Mouse (Mus musculus): ENCODE results near the gene Rasgrp3. TPM values are rescaled to one million over a fixed set of nuclear protein-coding genes. Genes with fewer than 3 reads are reported as not detected.

Rasgrp3 gene
- polyA plus RNA-seq, 1 experiment from 2014 or later, result 2.9 TPM

GRCm38 (mm10) chr17:75506097-75506675, 70.5 kb downstream of the Rasgrp3 start:
- no peak for DNase-seq
- ATAC-seq (ENCODE audit: low read depth), result no peak
- Histone ChIP-seq H3K4me2 (no peak overlapping the region), H3K4me1 (replicated peaks) (no peaks in the 10 kb centered on the region), H3K4me3 (replicated peaks) (no peak overlapping the region), H3K27me3 (no peaks in the 10 kb centered on the region), H3K9ac (no peak overlapping the region), H3K9me3 (replicated peaks) (no peaks in the 10 kb centered on the region), H3K27ac (no peak overlapping the region), H3K36me3 (no peaks in the 10 kb centered on the region)
- WGBS (ENCODE audit: insufficient replicate concordance), result 74% methylated on average over 10 of the region's 10 CpGs

DNA sequence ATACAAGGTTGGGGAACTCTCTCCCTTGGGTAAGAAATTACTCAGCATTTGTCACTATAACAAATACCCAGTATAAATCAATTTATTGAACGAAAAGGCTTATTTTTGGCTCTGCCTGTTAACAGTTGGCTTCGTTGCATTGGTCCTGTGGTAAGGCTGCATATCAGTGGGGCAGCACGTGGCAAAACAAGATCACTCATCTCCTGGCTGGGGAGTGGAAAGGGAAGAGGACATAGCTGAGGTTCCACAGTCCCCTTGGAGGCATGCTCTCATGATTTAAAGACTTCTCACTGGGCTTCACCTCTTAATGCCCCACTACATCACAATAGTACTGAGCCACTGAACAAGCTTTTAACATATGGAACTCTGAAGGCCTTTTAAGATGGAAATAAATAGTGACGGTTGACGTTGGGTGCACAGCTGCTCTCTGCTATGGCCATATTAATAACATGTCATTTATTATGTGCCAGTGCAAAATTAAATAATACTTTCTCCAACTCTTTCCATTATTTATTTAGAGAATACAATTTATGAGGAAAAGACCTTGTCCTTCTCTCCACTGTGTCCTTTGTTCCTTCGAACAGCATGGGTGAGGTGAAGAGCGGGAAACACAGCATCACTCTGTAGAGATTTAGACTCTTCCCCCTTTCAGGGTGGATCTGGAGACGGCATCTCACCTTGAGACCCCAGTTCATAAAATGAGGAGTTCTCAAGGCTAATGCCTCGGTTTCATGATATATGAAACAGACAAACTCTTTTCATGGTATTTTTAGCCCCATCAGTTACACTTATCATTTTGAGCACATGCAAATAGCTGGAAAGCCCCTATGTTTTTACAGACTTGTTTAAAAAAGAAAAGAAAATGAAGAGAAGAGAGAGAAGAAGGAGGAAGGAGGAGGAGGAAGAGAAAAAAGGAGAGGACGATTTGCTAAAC, 71.3 kb downstream of the Rasgrp3 start:
- Histone ChIP-seq H3K4me3 (replicated peaks) (no peak overlapping the region), H3K27ac (no peak overlapping the region), H3K4me1 (replicated peaks) (no peaks in the 10 kb centered on the region), H3K9me3 (replicated peaks) (no peaks in the 10 kb centered on the region), H3K9ac (no peak overlapping the region), H3K36me3 (no peaks in the 10 kb centered on the region), H3K4me2 (no peak overlapping the region), H3K27me3 (no peaks in the 10 kb centered on the region)
- DNase-seq (no peak), ATAC-seq (ENCODE audit: low read depth) (no peak)
- 62% methylated on average over 10 of the region's 10 CpGs for WGBS (ENCODE audit: insufficient replicate concordance)

GRCm38 (mm10) chr17:75509257-75509656, 73.6 kb downstream of the Rasgrp3 start:
- Histone ChIP-seq H3K27me3 (no peaks in the 10 kb centered on the region), H3K4me1 (replicated peaks) (no peaks in the 10 kb centered on the region), H3K9ac (no peak overlapping the region), H3K27ac (no peak overlapping the region), H3K4me2 (no peak overlapping the region), H3K36me3 (no peaks in the 10 kb centered on the region), H3K4me3 (replicated peaks) (no peak overlapping the region), H3K9me3 (replicated peaks) (no peaks in the 10 kb centered on the region)
- WGBS (ENCODE audit: insufficient replicate concordance), result 73% methylated on average over 5 of the region's 5 CpGs
- no peak for DNase-seq
- ATAC-seq (ENCODE audit: low read depth), result no peak

DNA sequence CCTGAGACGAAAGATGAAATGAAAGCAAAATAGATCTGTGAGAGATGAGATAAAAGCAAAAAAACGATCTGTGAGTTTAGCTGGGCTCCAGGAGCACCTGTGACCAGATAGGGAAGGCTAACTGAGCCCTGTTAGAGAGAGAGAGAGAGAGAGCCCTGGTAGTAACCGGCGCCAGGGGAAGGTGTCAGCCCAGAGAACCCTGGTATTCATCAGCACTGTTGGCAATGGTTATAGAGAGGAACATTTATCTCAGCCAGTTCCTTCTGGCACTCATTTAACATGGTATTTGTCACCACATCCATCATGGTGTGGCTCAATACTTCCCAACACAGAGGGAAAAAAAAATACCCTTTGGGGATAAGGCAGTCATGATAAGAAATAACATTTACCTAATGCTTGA, 80.9 kb downstream of the Rasgrp3 start:
- H3K27me3 ChIP-seq, result no peaks in the 10 kb centered on the region
- H3K4me1 ChIP-seq (replicated peaks), result no peaks in the 10 kb centered on the region
- no peaks in the 10 kb centered on the region for H3K9me3 ChIP-seq (replicated peaks)
- no peaks in the 10 kb centered on the region for H3K36me3 ChIP-seq
- WGBS (ENCODE audit: insufficient replicate concordance), result 48% methylated on average over 4 of the region's 4 CpGs
- no peak overlapping the region for H3K9ac ChIP-seq
- no peak for DNase-seq
- H3K4me2 ChIP-seq, result no peak overlapping the region
- ATAC-seq (ENCODE audit: low read depth), result no peak
- H3K27ac ChIP-seq, result no peak overlapping the region
- H3K4me3 ChIP-seq (replicated peaks), result no peak overlapping the region

DNA sequence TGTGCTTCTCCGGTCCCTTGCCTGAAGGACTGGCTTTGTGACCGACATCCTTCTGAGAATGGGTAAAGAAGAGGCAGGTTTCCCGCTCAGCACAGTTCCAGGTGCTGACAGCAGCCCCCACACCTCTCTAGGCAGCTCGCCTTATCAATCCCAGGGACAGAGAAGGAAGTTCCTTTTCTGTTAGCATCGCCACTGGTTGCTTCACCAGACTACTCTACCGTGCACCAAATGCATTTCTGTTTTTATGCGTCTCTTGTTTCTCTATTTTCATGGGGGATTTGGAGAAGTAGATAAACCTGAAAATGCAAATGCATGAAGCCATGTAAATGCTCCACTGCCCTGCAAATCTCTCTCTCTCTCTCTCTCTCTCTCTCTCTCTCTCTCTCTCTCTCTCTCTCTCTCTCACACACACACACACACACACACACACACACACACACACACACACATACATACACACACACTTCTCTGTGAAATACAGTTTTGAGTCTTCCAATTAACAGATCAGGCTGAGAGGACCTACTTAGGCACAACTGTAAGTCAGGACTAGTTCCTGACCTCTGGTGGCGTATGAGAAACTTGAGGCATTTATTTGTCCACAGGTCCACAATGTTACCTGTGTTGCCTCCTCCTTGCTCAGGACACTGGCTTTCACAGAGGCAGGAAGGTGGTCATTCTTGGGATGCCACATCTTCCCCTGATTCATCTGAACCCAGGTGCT, 82.6 kb downstream of the Rasgrp3 start:
- H3K4me3 ChIP-seq (replicated peaks), result no peak overlapping the region
- ATAC-seq (ENCODE audit: low read depth), result no peak

DNA sequence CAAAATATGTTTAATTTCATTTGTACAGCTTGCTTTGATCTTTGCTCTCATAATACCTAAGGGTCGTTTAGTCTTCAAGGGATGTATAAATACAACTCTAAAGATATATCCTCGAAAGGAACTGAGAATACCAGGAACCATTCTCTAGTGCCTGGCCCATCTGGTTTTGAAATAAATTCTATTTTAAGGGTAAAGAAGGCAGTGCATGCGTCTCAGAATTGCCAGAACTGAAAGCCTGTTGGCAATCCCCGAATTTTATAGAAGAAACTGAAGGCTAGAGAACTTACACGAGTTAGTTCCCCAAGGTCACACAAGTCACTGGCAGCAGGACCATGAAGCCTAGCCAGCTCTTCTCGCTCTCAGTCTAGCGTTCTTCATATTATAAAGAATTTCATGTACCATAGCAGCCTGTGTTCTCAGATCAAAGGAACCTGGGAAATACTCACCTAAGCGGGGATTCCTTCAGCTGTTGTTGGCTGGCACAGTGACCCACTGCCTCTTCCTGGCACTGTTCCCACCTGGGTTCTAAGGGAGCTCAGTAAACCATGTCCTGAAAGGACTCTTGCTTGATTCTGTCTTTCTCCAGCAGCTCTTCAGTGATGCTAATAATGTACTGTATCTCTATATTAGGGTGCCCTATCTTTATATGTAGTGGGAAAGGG, 83.7 kb downstream of the Rasgrp3 start:
- no peak for DNase-seq
- Histone ChIP-seq H3K36me3 (no peaks in the 10 kb centered on the region), H3K4me3 (replicated peaks) (no peak overlapping the region), H3K27ac (no peak overlapping the region), H3K9ac (no peak overlapping the region), H3K4me2 (no peak overlapping the region), H3K27me3 (no peaks in the 10 kb centered on the region), H3K4me1 (replicated peaks) (no peaks in the 10 kb centered on the region), H3K9me3 (replicated peaks) (no peaks in the 10 kb centered on the region)
- WGBS (ENCODE audit: insufficient replicate concordance), result 57% methylated on average over 8 of the region's 8 CpGs
- ATAC-seq (ENCODE audit: low read depth), result no peak

More for the DNA sequence above, 82.6 kb downstream of the Rasgrp3 start:
- no peak for DNase-seq
- Histone ChIP-seq H3K27me3 (no peaks in the 10 kb centered on the region), H3K4me2 (no peak overlapping the region), H3K27ac (no peak overlapping the region), H3K9ac (no peak overlapping the region), H3K4me1 (replicated peaks) (no peaks in the 10 kb centered on the region), H3K9me3 (replicated peaks) (no peaks in the 10 kb centered on the region), H3K36me3 (no peaks in the 10 kb centered on the region)
- 24% methylated on average over 8 of the region's 8 CpGs for WGBS (ENCODE audit: insufficient replicate concordance)

GRCm38 (mm10) chr17:75521236-75521842, 85.6 kb downstream of the Rasgrp3 start:
- Histone ChIP-seq H3K27ac (no peak overlapping the region), H3K4me2 (no peak overlapping the region), H3K4me3 (replicated peaks) (no peak overlapping the region), H3K4me1 (replicated peaks) (no peaks in the 10 kb centered on the region), H3K9ac (no peak overlapping the region), H3K36me3 (no peaks in the 10 kb centered on the region), H3K9me3 (replicated peaks) (no peaks in the 10 kb centered on the region), H3K27me3 (no peaks in the 10 kb centered on the region)
- ATAC-seq (ENCODE audit: low read depth) (no peak), DNase-seq (no peak)
- WGBS (ENCODE audit: insufficient replicate concordance), result 60% methylated on average over 6 of the region's 6 CpGs

- WGBS (ENCODE audit: insufficient replicate concordance), result 27% methylated on average over 9 of the region's 9 CpGs
- no peaks in the 10 kb centered on the region for H3K4me1 ChIP-seq (replicated peaks)
- no peaks in the 10 kb centered on the region for H3K36me3 ChIP-seq
- H3K4me2 ChIP-seq, result no peak overlapping the region
- H3K27me3 ChIP-seq, result no peaks in the 10 kb centered on the region
- no peaks in the 10 kb centered on the region for H3K9me3 ChIP-seq (replicated peaks)
- DNase-seq (no peak), ATAC-seq (ENCODE audit: low read depth) (no peak)
- H3K4me3 ChIP-seq (replicated peaks), result no peak overlapping the region
- no peak overlapping the region for H3K9ac ChIP-seq
- no peak overlapping the region for H3K27ac ChIP-seq
Observed at GRCm38 (mm10) chr17:75522347-75523065, 86.8 kb downstream of the Rasgrp3 start.

- Histone ChIP-seq H3K27ac (no peak overlapping the region), H3K4me1 (replicated peaks) (no peaks in the 10 kb centered on the region), H3K36me3 (no peaks in the 10 kb centered on the region), H3K4me2 (no peak overlapping the region), H3K9me3 (replicated peaks) (no peaks in the 10 kb centered on the region), H3K4me3 (replicated peaks) (no peak overlapping the region), H3K9ac (no peak overlapping the region), H3K27me3 (no peaks in the 10 kb centered on the region)
- no peak for ATAC-seq (ENCODE audit: low read depth)
- no peak for DNase-seq
- 35% methylated on average over 3 of the region's 3 CpGs for WGBS (ENCODE audit: insufficient replicate concordance)
Observed at GRCm38 (mm10) chr17:75523812-75524211, 88.1 kb downstream of the Rasgrp3 start.

DNA sequence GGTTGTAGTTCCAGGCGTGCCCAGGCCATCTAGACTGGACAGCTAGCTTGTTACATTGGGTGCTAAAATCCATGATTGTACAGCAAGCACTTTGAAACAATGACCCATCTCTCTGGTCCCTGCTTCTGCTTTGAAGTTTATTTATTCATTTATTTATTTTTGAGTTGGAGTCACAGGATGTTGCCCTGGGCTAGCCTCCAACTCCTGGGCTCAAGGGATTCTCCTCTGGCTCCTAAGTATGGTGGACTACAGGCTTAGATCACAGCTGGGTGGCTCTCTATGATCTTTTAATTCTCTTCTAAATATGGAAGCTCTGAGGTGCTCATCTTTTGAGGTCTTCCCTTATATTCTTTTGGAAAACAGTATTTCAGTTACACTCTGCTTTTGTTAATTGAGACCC, 90.7 kb downstream of the Rasgrp3 start:
- Histone ChIP-seq H3K36me3 (0 out of 2 replicates have a peak, but pooled peaks cover 3% of the 10 kb centered on the region), H3K27ac (no peak overlapping the region), H3K4me3 (replicated peaks) (no peak overlapping the region), H3K9me3 (replicated peaks) (no peaks in the 10 kb centered on the region), H3K9ac (no peak overlapping the region), H3K4me2 (no peak overlapping the region), H3K4me1 (replicated peaks) (no peaks in the 10 kb centered on the region), H3K27me3 (no peaks in the 10 kb centered on the region)
- DNase-seq (no peak), ATAC-seq (ENCODE audit: low read depth) (no peak)
- 42% methylated on average over 1 of the region's 1 CpGs for WGBS (ENCODE audit: insufficient replicate concordance)

Data from liver, embryonic 13.5 days (tissue).